Mouse (Mus musculus): ENCODE measurements around the gene Usp11.
"Not testable (repeated sequence)": the region's sequence is repeated elsewhere in the genome, so short reads cannot be mapped to it uniquely, and the experiment has no call there.

Gene Usp11

DNA sequence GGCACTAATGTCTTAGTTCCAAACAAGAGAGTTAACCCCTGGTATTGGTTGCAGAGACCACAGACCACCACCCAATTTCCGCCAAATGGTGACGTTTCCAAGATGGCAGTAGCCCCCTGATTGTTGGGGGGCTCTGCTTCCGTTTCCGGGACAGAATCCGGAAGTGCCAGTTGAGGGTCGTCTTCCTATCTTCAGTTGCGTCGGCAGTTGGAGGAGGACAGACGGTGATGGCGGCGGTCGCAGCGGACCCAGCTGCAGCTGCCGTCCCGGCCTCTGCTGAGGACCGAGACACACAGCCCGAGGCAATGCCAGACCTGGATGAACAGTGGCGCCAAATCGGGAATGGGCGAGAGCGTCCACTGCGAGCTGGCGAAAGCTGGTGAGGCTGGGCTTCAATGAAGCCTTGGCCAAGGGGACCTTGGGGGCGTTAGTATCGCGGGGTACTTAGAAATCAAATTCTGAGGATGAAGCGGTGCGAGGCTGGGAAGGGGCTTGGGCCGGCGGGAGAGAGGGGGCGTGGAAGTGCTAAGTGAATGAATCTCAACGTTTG lies at the start of gene Usp11:
Gene Usp11 (plus strand): TSS at position 166 of the 550 bp plus-strand sequence.
- peak; percentile 32 to 35 for DNase-seq (ENCODE audit: low spot score in 2 of 2)

DNA sequence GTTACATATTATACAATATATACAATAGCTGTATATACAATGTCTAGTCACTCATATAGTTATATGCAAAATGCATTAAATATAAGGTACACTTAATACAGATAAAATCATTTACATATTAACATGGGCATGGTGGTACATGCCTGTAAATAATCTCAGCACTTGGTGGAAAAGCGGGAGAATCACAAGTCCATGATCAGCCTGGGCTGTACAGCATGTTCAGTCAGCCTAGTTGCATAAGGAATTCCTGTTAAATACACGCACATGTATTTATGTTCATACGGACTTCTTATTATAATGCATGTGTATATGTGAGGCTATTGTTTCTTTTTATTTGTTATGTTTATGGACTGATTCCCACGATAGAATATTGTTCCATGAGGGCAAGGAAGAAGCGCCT lies 46.1 kb upstream of the Usp11 start:
- no peak for DNase-seq (ENCODE audit: low spot score in 2 of 2)

DNA sequence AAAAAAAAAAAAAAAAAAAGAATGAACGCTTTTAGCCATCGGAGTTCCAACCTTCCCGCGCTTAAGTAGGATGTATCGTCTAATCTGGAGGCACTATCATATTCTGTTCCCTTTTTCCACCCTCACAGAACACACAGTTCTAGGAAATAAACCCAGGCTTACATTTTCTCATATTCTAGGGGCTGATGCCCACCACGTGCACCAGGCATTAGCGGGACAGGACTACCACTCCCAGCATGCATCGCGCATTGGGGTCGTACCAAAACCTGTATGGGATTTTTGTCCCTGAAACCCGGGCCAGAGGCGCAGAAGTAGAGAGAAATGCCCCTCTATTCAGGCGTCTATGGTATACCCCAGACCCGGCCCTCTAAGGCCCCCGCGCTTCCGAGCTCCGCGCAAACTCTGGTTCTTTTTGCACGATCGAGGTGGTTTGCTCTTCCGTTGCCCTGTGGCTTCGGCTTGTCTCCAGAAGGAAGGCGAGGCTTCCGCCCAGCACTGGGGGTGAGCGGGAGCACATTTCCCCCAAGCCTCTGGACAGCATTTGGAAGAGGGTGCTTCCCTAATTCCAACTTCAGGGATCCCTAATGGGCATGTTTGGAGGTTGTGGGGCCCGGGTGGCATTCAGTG lies 45.6 kb upstream of the Usp11 start, which contains the start of gene Uba1:
Gene Uba1 (plus strand): TSS at position 301 of the 627 bp plus-strand sequence.
- peak; percentile 73 to 75 for DNase-seq (ENCODE audit: low spot score in 2 of 2)

DNA sequence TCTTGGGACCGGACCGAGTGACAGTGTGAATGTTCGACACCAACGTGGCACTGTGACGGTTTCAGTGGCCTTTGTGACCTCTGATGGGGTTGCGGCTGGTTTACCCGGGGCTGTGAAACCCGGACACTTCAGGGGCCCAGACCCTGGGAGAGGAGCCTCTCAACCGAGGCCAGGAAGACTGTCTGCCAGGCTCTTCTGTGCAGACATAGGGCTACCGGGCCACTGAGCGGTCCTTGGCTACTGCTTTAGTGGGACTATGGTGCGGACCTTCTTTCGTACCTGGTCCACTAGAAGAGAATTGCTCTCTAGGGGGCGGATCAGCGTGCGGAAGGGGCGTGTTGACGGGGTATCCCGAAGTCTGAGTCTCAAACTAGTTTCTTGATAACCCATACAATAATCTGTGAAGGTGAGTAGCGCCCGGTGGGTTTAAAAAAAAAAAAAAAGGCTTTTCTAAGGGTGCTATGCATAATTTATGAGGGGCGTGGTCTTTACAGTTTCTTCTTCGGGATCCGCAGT lies 44.8 kb upstream of the Usp11 start:
- peak in 1 of 2 experiments; percentile 5 for DNase-seq (ENCODE audit: low spot score in 2 of 2)

DNA sequence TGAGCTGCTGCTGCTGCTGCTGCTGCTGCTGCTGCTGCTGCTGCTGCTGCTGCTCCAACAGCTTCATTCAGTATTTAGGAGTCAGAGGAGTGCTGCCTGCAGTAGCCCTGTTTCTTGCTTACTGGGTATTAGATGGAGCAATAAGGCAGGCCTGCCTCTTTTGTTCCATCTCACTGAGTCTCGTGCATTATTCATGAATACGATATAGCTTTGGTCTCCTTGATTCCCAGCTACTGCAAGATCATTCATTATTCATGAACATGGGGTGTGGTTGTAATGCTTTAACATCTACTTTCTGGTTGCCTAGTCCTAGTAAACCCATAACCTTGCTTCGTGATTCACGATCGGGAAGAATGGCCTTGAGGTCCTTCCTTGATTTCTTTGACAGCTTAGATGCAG lies 41.4 kb upstream of the Usp11 start:
- no peak for DNase-seq (ENCODE audit: low spot score in 2 of 2)

DNA sequence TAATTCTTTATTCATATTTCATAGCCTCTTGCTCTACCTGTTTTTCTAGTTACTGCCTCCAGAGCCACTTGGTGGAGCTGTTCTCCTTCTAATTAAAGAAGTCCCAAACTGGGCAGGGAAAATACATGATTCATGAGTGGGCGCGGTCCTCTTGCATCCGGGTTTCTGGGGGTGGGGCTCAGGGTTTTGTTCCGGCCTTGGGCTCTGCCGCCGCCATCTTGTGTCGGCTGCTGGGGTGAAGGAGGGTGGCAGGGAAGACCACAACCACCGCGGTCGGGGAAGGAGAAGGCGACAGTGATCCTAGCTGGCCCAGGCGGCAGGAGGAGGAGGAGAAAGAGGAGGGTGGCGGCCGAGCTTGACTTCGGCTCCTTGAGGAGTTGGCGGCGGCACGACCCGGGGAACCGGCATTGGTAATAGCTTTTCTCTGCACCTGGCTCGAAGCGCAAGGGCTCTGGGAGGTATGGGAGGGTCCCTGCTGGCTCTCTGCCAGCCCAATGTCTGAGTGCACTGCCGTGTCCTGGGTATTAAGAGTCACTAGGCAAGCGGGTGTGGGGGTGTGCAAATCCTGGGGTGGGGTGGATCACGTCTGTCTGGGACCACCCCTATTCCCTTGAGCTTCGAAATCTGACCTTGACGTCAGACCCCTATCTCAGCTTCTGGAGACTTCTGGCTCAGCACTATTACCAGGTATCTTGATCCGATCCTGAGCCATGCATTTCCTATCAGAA lies 40.8 kb upstream of the Usp11 start:
- DNase-seq (ENCODE audit: low spot score in 2 of 2) = peak; percentile 77 to 81

DNA sequence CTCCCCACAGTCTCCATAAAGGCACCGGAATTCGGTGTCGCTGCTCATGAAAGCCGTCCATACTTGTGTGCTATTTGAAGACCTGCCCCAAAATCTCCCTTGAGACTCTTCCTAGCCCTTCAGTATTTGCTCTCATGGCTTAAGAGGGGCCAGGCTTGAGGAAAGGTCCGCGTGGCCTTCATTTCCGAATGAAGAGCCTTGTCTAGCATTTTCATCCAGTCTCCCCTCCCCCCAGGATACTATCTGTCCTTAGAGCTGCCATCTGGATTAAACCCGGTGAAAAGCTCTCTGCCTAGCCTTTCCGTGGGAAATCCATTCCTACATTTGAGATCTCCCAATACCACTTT lies 40.3 kb upstream of the Usp11 start:
- DNase-seq (ENCODE audit: low spot score in 2 of 2) = no peak

DNA sequence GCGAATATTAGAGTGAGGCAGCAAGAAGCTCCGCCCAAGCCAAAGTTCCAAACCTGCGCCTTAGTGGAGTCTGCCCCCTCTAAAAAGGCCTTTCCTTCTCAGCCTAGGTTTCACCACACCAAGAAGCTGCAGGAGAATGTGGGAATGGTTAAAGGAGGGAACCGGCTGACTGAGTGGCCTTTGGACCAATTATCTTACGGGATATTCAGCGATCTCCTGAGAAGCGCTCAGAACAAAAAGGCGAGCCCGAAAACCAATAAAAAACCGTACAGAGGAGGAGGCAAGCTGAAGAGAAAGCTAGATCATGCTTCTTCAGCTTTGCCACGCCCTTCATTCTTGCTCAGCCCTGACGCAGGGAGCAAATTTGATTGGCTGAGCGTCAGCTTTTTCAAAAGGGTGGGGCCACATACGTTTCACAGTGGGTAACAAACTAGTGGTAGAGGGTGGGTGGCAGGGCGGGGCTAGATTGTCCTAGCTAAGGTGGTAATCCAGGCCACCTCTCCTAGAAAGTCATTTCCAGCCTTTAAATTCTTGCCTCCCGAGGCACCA lies 16.1 kb upstream of the Usp11 start, which contains the start of gene Cdk16:
Gene Cdk16 (plus strand): TSS at position 436 of the 549 bp plus-strand sequence.
- peak; percentile 74 to 82 for DNase-seq (ENCODE audit: low spot score in 2 of 2)

DNA sequence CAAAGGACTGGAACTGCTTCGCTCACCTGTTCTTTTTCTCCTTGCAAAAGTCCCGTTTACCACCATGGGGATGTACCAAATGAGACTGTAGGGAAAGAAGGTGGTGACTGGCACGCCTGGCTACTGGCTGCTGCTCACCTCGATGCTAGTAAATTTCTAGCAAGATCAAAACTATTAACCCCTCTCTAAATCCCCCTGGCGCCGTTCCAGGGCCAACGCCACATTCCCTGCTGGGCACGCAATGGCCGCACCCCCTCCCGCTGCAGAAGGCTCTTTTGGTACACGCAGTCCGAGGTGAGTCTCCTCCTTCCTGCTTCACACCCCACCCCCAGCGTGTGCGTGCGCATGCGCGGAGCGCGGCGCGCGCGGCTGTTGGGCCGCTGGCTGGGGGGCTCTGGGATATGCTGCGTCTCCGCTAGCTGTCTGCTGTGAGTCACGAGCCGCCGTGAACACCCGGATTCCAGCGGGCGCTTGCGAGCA lies 15.6 kb upstream of the Usp11 start:
- DNase-seq (ENCODE audit: low spot score in 2 of 2) = peak; percentile 77 to 81

DNA sequence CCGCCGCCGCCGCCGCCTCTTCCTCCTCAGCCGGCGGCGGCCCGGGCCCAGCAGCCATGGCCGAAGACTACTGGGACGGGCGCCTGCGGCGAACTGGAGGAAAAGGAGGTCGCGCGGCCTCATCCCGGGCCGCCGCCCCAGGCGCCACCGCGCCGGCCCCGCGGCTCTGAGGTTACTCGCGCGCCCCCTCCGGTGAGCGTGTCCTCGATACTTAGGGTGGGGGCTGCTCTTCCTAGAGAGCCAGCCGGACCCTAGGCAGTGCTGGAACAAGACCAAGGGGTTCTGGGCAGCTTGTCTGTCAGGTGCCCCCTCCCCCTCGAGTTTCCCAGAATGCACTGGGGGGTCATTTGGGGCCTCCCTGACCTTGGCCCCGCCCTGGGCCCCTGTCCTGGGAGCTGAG lies 15.1 kb upstream of the Usp11 start:
- DNase-seq (ENCODE audit: low spot score in 2 of 2) = peak; percentile 46 to 57

DNA sequence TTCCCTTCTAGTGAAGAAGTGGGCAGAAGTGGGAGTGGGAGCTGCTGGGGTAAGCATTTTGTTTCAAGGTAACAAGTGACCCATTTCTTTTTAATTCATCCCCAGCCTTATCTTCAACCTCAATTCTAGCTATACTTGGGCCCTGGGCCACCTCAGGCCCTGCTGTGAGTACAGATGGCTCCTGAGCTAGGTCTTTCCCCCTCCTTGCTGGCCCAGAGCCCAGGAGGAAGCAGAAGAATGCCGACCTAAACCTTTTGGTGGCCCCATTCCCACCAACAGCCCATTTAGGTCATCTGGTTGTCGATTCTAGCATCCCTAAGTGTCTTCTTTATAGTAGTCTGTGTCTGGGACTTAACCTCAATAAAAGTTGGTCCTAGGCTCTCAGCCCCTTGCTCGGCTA lies 12.1 kb upstream of the Usp11 start:
- no peak for DNase-seq (ENCODE audit: low spot score in 2 of 2)

DNA sequence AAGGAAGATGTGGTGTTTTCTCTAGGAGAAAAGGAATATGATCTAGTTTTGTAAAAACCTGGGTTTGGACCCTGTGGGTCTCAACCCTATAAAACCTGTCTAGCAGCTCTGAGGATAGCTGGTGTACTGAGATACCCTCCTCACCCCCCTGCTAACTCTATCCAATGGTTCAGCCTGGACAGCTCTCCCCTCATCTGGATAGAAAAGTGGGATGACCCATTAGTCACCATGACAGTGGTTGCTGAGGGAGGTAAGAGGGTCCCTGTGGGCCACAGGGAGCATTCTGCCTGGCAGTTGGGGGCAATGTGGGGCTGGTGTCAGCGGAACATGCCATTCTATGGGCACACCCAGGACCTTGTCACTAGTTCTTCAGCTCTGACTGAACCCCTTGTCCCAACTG lies 11.1 kb upstream of the Usp11 start:
- DNase-seq (ENCODE audit: low spot score in 2 of 2) = no peak

DNA sequence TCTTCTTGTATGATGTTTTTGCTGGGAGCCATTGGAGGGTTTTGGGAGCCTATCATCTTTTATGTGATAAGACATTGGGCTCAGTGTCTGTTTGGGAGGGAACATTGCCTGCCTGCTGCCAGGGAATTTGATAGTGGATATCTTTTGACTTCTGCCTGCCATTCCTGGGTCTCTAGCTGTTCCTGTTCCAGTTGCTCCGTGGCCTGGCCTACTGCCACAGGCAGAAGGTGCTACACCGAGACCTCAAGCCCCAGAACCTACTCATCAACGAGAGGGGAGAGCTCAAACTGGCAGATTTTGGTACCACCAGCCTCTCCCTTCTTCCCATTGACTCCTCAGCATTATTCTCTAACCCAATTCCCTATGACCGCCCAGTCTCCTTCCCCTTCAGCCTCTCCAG lies 7.9 kb upstream of the Usp11 start:
- no peak for DNase-seq (ENCODE audit: low spot score in 2 of 2)

DNA sequence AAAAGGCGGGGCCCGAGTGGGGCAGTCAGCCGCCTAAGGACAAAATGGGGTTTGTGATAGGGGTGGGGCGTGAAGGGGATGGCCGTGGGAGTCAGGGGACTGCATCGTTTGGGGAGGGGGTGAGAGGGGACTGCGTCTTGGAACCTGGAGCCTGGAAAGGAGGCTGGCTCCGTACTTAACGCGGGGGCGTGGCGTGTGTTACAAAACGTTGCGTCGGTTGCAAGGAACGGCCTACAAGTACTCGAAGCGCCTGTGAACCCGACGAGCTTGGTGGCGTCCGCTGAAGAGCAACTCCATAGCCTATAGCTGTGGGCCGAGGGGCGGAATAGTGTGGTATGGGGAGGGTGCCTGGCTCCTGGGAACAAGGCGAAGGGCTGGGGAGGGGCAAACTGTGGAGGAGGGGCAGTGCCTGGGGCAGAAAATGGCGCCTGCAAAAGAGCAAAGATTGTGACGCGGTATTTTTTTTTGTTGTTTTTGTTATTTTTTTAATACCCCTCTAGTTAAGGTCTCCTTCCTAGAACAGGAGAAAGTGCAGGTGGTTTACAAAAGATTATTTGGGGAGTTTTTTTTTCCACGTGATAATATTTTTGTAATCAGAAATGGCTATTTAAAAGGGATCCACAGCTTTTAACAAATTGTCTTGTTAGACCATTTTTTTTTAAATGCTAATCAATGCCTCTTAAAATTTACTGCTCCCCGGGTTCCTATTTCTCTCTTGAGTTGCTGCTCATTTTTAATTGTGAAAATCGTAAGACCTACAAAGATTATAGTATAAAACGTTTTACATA lies 783 bp downstream of the Usp11 start:
- DNase-seq (ENCODE audit: low spot score in 2 of 2) = peak; percentile 54 to 68

DNA sequence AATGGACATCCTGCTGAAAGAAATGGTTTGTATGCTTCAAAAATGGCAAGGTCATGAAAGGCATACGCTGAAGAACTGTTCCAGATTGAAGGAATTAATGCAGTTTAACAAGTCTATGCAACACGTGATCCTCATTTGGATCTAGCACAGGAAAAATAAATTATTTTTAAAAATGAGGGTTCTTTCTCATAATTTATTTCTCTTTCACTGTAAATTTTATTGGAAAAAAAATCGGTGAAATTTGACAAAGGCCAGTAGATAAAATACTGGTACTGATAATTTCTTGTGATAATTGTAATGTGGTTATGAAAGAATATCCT lies 1.3 kb downstream of the Usp11 start:
- no peak for DNase-seq (ENCODE audit: low spot score in 2 of 2)

DNA sequence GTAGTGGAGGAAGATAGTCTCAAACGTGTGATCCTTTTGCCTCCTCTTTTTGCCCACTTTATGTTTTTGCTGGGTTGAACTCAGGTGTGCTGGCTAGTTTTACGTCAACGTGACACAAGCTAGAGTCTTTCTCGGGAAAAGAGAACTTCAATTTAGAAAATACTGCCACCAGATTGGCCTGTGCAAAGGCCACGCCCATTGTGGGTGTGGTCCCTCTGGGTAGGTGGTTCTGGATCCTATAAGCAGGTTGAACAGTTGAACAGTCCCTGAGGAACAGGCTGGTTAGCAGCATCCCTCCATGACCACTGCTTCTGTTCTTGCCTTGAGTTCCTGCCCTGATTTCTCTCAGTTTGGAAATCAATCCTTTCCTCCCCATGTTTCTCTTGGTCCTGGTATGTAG lies 25.0 kb downstream of the Usp11 start:
- no peak for DNase-seq (ENCODE audit: low spot score in 2 of 2)

DNA sequence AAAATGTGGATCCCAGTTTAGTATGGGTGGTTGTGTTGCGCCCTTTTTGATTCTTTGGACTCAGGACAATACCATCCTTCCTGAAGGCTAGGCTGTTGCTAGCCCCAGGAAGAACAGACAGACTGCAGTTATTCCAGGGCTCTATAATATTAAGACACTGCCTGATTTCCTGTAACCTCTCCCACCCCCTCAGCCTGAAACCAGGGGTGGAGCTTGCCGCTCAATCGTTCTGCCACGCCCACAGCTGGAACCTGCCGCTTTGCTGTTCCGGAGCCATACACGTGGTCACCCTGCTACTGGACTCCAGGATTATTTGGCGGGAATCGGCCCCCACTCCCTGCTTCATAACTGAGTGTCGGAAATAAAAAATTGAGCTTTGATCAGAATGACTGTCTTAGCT lies 26.3 kb downstream of the Usp11 start:
- not testable (repeated sequence) for DNase-seq (ENCODE audit: low spot score in 2 of 2)

DNA sequence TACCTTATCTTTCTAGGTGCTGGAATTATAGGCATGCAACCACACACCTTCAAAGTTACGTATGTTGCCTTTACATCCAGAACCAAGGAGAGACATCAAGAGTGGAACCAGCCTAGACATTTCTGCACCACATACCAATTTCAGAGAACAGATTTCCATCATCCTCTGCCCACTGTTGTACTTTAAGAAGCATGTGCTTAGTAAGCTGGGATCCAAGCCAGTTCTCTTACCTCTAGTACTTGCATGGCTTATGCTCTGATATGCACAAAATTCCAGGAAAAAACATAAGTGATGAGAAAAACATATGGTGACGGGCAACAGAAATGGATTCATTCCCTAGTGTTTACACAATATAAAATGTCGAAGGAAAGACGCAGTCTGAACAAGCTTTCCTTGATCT lies 32.8 kb downstream of the Usp11 start:
- no peak for DNase-seq (ENCODE audit: low spot score in 2 of 2)

DNA sequence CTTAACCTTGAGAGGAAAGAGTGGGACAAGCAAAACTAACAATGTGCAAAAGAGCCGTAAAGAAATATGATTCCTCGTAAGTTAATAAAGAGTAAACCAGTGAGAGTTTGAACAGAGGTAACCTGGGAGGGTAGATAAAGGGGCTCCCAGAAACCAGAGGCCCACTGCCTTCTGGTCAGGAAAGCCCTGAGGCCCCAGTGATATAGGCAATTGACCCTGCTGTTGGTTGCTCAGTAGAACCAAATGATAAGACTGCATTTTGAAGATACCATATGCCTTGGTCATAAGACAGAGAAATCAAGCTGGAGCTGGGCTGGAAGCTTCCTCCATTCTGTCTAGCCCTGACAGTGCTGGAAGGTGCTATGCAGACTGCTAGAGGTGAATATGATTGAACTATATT lies 45.1 kb downstream of the Usp11 start:
- DNase-seq (ENCODE audit: low spot score in 2 of 2) = no peak

DNA sequence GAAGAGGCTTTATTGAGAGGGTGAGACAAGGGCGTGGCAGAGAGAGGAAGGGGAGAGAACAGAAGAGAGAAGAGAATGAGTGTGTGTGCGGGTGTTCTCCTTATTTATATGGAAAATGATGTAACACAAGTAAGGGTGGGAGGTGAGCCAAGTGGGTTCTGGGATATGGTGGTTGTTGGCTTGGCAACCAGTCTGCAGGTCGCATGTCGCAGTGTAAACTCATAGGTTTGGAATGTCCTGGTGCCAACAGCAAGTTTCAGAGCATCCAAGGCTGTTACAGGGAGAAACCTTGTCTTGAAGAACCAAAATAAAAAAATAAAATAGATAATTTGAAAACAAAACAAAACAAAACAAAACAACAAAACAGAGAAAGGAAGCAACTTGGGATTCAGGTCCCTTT lies 57.5 kb downstream of the Usp11 start:
- DNase-seq (ENCODE audit: low spot score in 2 of 2) = no peak
